Mouse (Mus musculus) stomach, embryonic 15.5 days (tissue): Measurements from ENCODE around the gene Cldnd2. TPM values are rescaled to one million over a fixed set of nuclear protein-coding genes. Genes with fewer than 3 reads are reported as not detected.
A peak's percentile ranks its signal among the peaks of the same experiment; 100 is the strongest.

Source experiments
- ATAC-seq: fragments of 200-750 bp; cut with Nextera tagmentation; 2 replicates; pipeline ENCODE4 v1.8.0; 2017; ENCODE audit warnings: low read depth, moderate number of reproducible peaks, moderate TSS enrichment; ENCODE audit not compliant: insufficient read depth, low FRiP score
- H3K27ac ChIP-seq: fragments of 300-500 bp; sonication (generic); 2 replicates; pipeline ENCODE4 v1.5.1; 2015; ENCODE audit warnings: mild to moderate bottlenecking, inconsistent platforms
- H3K27me3 ChIP-seq: fragments of 300-500 bp; sonication (generic); replicated peaks from 2 replicates; pipeline ENCODE4 v1.6.1; 2015; ENCODE audit warnings: inconsistent platforms
- H3K36me3 ChIP-seq: fragments of 300-500 bp; sonication (generic); 2 replicates; pipeline ENCODE4 v1.6.1; 2015; ENCODE audit warnings: inconsistent platforms
- H3K4me1 ChIP-seq: fragments of 300-500 bp; sonication (generic); 2 replicates; pipeline ENCODE4 v1.6.1; 2015; ENCODE audit warnings: inconsistent platforms
- H3K4me2 ChIP-seq: fragments of 300-500 bp; sonication (generic); 2 replicates; pipeline ENCODE4 v1.6.1; 2015; ENCODE audit warnings: mild to moderate bottlenecking, inconsistent platforms
- H3K4me3 ChIP-seq: fragments of 300-500 bp; sonication (generic); replicated peaks from 2 replicates; pipeline ENCODE4 v1.5.1; 2015; ENCODE audit warnings: inconsistent platforms
- H3K9ac ChIP-seq: fragments of 300-500 bp; sonication (generic); 2 replicates; pipeline ENCODE4 v1.6.1; 2015; ENCODE audit warnings: inconsistent platforms
- H3K9me3 ChIP-seq: fragments of 300-500 bp; sonication (generic); 2 replicates; pipeline ENCODE4 v1.6.1; 2016; ENCODE audit warnings: inconsistent platforms
- WGBS: fragments of 180-500 bp; shearing (Covaris S2); methylation state at CpG from one replicate; pipeline ENCODE4 v1.1.7; 2015; 5-methylcytosine and 5-hydroxymethylcytosine counted together
- polyA plus RNA-seq: library from polyadenylated mRNA; unstranded; fragments of >200 nt; fragmentation: Nextera tagmentation; extraction: Ambion mirVana; gene quantifications from 2 replicates; pipeline ENCODE4 v1.2.1, GENCODE M21; 2015

Gene Cldnd2
- polyA plus RNA-seq, 1 experiment from 2014 or later, result not detected

DNA sequence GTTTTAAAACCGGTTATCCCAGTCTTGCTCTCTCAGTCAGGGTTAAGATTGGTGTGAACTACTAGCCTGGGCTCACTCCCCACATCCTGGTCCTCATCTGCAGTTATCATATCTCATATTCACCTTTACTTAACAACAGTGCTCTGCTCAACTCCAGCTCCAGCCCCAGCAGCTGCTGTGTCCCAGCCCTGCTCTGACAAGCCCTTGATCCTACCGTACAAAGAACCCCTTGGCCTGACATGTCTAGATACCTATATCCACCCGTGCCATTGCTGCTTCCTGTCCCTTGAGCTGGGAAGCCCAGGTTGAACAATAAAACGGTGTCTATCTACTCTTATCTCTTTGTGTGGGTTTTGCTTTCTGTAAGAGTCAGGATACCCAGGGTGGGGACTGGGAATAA lies 11.1 kb upstream of the Cldnd2 start:
- H3K27ac ChIP-seq, result no peak overlapping the region
- ATAC-seq, result no peak
- H3K9me3 ChIP-seq, result no peaks in the 10 kb centered on the region
- no peaks in the 10 kb centered on the region for H3K27me3 ChIP-seq
- no peak overlapping the region for H3K4me2 ChIP-seq
- WGBS, result 44% methylated on average over 4 of the region's 4 CpGs
- H3K4me3 ChIP-seq, result no peak overlapping the region
- H3K9ac ChIP-seq, result no peak overlapping the region
- no peaks in the 10 kb centered on the region for H3K36me3 ChIP-seq
- H3K4me1 ChIP-seq, result no peaks in the 10 kb centered on the region

DNA sequence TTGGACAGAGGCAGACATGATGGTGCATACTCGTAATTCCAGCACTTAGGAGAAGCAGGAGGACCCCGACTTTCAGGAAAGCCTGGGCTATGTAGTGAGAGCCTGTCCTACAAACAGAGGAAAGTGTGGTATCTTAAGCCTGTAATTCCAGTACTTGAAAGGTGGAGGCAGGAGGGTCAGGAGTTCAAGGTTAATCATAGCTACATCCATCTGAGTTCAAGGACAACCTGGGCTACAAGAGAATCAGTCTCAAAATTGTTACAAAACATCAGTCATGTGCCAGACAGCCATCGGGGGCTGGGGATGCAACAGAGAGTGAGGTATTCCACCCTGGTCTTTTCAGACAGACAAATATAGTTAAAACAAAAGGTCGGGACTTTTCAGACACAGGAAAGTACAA lies 7.7 kb upstream of the Cldnd2 start:
- WGBS, result 64% methylated on average over 4 of the region's 4 CpGs
- Histone ChIP-seq H3K27ac (no peak overlapping the region), H3K4me2 (no peak overlapping the region), H3K4me3 (no peak overlapping the region), H3K36me3 (no peaks in the 10 kb centered on the region), H3K9ac (no peak overlapping the region), H3K9me3 (no peaks in the 10 kb centered on the region), H3K27me3 (no peaks in the 10 kb centered on the region), H3K4me1 (no peaks in the 10 kb centered on the region)
- no peak for ATAC-seq

DNA sequence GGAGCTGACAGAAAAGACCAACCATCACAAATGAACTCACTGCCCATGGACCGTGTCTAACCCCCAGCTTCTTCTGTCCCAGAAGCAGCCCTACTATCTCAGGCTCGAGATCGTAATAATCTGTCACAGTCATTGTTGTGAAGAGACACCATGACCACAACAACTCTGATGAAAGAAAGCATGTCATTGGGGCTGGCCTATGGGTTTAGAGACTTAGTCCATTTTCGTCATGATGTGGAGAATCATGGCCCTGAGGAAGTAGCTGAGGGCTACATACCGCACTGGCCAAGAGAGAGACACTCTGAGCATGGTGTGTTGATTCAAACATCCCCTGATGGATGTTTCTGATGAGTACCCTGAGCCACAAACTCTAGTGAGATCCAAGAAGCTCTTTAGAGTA lies 5.9 kb upstream of the Cldnd2 start:
- H3K4me2 ChIP-seq, result no peak overlapping the region
- no peak overlapping the region for H3K9ac ChIP-seq
- WGBS, result 91% methylated on average over 5 of the region's 5 CpGs
- H3K36me3 ChIP-seq, result no peaks in the 10 kb centered on the region
- no peaks in the 10 kb centered on the region for H3K9me3 ChIP-seq
- H3K27me3 ChIP-seq, result no peaks in the 10 kb centered on the region
- no peak for ATAC-seq
- no peak overlapping the region for H3K27ac ChIP-seq
- H3K4me3 ChIP-seq, result no peak overlapping the region
- no peaks in the 10 kb centered on the region for H3K4me1 ChIP-seq

DNA sequence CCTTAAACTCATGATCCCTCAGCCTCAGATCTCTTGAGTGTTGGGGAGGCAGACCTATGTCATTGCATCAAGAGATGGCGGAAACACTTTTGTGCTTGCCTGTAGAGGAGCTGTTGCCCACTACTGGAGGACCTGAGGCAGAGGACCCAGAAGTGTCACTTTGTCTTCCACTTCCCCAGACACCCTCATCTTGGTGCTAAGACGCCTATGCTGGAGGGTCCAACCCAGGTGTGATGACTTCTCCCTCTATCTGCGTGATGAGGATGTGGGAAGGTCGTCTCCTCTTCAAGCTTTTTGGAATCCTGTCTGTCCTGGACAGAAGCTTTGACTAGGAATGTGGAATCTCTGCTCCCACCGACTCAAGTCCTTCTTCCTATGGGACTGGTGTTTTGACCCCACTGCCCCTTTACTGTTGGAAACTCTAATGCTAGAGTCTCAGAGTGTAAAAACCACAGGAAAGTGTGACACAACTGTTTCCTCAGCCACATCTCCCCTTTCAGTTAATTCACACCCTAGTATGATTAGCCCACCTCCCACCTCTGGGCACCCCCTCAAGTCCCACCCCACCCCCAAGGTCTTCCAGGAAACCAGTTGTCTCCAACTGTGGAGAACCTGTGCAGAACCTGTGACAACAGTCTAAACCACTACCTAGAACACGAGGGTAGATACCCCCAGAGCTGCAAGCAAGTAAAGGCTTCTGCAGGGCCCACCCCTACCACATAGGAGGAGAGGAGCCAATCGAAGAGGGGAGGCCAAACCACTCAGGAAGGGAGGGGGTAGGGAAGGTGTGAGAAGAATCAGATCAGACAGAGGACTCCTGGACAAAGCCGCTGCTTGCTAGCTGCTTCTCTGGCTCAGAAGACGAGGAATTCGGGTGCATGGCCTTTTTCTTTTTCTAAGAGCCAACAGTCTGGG lies 4.0 kb upstream of the Cldnd2 start, which contains the start of gene Nkg7:
Gene Nkg7 (plus strand): TSS at position 733 of the 915 bp plus-strand sequence.
- no peak for ATAC-seq
- no peaks in the 10 kb centered on the region for H3K9me3 ChIP-seq
- H3K9ac ChIP-seq, result no peak within 1 kb of the TSS
- WGBS, result 60% methylated on average over 10 of the region's 10 CpGs
- no peak within 1 kb of the TSS for H3K4me3 ChIP-seq
- no peaks in the 10 kb centered on the region for H3K4me1 ChIP-seq
- H3K36me3 ChIP-seq, result no peaks in the 10 kb centered on the region
- no peak within 1 kb of the TSS for H3K4me2 ChIP-seq
- no peak within 1 kb of the TSS for H3K27ac ChIP-seq
- no peaks in the 10 kb centered on the region for H3K27me3 ChIP-seq

DNA sequence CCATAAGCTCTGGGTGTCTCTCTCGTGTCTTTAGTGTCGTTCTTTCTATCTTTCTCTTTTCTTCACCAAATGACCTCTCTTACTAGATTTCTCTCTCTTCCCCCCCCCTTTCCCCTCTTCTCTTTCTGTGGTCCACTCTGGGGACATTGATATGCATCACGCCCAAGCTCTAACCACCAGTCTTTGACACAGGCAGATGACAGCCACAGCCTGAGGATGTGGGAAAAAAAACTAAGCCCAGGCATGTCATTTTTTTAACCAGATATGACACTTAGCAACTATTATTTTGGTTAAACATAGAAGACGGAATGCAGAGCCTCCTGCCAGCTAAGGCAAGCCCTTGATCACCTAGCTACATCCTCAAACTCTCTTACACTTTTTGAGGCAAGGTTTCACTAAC lies 2.0 kb upstream of the Cldnd2 start:
- Histone ChIP-seq H3K36me3 (no peaks in the 10 kb centered on the region), H3K4me2 (no peak overlapping the region), H3K4me3 (no peak overlapping the region), H3K9ac (no peak overlapping the region), H3K27me3 (no peaks in the 10 kb centered on the region), H3K4me1 (peaks cover 4% of the 10 kb centered on the region), H3K27ac (no peak overlapping the region), H3K9me3 (no peaks in the 10 kb centered on the region)
- ATAC-seq, result no peak
- 73% methylated on average over 4 of the region's 4 CpGs for WGBS

DNA sequence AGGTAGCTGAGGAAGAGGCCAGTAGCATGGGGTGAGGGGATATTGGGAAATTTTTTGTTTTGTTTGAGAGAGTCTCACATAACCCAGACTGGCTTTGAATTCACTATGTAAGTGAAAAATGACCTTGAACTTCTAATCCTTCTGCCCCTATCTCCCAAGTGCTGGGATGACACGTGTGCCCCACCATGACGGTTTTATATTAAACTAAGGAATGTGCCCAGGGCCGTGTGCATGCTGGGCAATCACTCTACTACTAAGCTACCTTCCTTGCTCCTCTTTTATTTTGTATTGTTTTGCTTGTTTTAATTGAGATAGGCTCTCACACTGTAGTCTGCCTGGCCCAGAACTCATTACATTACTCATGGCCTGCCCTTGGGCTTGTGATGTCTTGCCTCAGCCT lies 489 bp downstream of the Cldnd2 start:
- Histone ChIP-seq H3K36me3 (no peaks in the 10 kb centered on the region), H3K4me1 (peaks cover 14% of the 10 kb centered on the region), H3K27ac (no peak overlapping the region), H3K9ac (no peak overlapping the region), H3K9me3 (no peaks in the 10 kb centered on the region), H3K4me2 (no peak overlapping the region), H3K4me3 (no peak overlapping the region), H3K27me3 (no peaks in the 10 kb centered on the region)
- WGBS, result 75% methylated on average over 3 of the region's 3 CpGs
- no peak for ATAC-seq

DNA sequence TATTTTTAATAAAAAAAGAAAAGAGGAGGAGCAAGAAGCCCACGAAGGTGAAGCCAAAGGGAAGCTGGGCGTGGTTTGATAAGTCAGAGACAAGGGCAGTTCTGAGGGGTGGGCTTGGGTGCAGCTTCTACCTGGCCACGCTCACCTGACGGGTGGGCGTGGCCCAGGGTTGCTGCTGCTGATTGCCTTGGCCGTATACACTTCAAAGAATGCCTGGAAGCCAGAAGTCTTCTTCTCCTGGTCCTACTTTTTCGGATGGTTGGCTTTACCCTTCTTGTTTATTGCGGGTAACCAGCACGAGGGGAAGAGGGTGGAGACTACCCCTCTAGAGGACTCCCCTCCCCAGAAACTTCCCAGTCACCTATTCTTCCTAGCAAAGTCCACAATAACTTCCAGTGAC lies 2.1 kb downstream of the Cldnd2 start:
- Histone ChIP-seq H3K4me3 (peak overlapping the region; percentile 62), H3K36me3 (no peaks in the 10 kb centered on the region), H3K4me1 (peaks cover 14% of the 10 kb centered on the region), H3K27ac (peak overlapping the region; percentile 100), H3K9ac (peak overlapping the region; percentile 49; the same call in 1 of the 2 replicates), H3K4me2 (peak overlapping the region; percentile 89), H3K9me3 (no peaks in the 10 kb centered on the region), H3K27me3 (no peaks in the 10 kb centered on the region)
- ATAC-seq, result no peak
- WGBS, result 12% methylated on average over 9 of the region's 9 CpGs

DNA sequence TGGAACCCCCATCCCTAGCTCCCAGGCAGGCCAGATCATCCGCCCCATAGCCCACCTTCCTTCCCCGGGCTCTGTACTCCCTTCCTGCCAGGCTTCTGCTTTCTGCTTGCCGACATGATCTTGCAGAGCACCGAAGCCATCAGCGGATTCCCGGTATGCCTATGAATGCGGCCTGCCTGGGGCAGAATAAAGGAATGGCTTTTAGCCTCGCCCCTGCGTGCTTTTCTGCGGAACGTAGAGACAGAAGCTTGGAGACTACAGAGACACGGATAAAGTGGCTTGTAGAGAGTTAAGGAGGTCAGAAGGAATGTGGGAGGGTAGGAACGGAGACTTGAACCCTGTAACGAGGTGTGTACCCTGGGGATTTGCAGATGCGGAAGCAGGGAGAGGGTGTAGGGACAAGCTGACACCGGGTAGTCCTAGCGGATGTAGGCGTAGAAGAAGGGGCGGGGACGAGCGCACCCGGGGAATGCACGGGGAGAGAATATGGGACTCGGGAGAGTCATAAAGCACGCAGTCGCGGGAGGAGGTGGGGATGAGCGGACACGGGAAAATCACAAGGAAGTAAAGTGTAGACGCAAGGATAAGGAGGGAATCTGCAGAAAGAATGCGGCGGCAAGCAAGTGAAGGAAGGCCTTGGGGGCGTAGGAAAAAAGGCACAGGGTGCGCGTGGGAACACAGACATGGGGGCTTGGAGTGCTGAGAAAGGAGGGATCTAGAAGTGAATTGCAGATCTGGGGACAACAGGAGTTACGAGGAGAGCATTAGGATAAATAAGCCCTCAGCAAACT lies 2.7 kb downstream of the Cldnd2 start:
- ATAC-seq, result peak; percentile 89
- under 1% methylated on average over 36 of the region's 36 CpGs for WGBS
- peak overlapping the region; percentile 89 for H3K4me2 ChIP-seq
- no peaks in the 10 kb centered on the region for H3K27me3 ChIP-seq
- no peaks in the 10 kb centered on the region for H3K9me3 ChIP-seq
- no peaks in the 10 kb centered on the region for H3K36me3 ChIP-seq
- peak overlapping the region; percentile 100 for H3K27ac ChIP-seq
- peaks cover 14% of the 10 kb centered on the region for H3K4me1 ChIP-seq
- peak overlapping the region; percentile 56; the same call in 1 of the 2 replicates for H3K9ac ChIP-seq
- peak overlapping the region; percentile 62 for H3K4me3 ChIP-seq

DNA sequence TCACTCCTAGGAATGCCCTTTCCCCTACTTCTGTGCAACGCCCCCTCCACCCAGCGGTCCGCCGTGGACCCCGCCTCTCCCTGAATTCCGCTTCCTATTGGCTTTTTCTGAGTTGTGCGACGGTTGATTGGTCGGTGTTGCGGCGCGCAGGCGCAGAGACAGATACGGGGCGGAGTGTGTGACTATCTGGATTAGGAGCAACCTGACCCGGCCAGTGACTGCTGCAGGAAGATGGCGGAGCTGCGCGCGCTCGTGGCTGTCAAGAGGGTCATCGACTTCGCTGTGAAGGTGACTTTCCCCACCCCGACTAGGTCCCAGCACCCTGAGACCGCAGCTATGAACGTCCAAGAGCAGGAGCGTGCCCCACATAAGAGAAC lies 3.3 kb downstream of the Cldnd2 start, which contains the start of the genes Etfb and Gm45233:
Gene Etfb (plus strand): TSS at position 167 of the 377 bp plus-strand sequence.
Gene Gm45233 (plus strand): TSS at position 212 of the 377 bp plus-strand sequence.
- Histone ChIP-seq H3K27ac (peak within 1 kb of the TSS; percentile 100), H3K9me3 (no peaks in the 10 kb centered on the region), H3K4me3 (peak within 1 kb of the TSS; percentile 62), H3K36me3 (no peaks in the 10 kb centered on the region), H3K4me1 (peaks cover 14% of the 10 kb centered on the region), H3K4me2 (peak within 1 kb of the TSS; percentile 89), H3K9ac (peak within 1 kb of the TSS; percentile 56; the same call in 1 of the 2 replicates), H3K27me3 (no peaks in the 10 kb centered on the region)
- WGBS, result under 1% methylated on average over 27 of the region's 27 CpGs
- peak; percentile 97 for ATAC-seq

DNA sequence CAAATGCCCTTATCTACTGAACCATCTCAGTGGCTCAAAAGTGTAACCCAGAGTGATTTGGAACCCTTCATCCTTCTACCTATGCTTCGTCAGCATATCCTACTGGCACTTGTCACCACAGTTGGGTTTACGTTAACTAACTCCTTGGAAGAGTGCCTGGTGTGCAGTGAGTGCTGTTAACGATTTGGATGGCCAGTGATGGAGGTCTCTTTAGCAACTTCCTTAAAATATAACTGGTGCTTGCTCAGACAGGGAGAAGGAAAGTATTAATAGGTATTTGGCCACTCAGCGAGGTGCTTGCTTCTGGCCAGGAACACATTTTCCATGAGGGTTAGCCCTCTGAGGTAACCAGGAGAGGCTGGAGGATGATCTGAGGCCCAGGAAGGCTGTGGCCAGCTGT lies 7.2 kb downstream of the Cldnd2 start:
- no peaks in the 10 kb centered on the region for H3K9me3 ChIP-seq
- peaks cover 10% of the 10 kb centered on the region; the same call in 1 of the 2 replicates for H3K4me1 ChIP-seq

DNA sequence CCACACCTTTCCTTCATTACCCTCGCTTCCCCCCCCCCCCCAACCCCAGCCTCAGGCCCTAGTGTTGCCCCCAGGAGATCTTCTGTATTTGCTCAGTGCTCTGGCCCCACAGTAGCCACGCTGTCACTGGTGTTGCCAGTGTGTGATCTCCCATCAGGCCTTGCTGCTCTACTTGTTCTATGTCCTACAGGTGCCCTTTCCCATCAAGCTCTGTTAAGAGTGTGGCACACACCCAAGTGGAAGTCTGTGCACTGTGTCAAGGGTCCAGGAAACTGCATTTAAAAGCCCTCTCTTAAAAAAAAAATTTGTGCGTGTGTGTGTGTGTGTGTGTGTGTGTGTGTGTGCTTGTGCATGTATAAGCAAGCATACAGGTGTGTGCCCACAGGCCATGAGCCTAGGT lies 7.7 kb downstream of the Cldnd2 start:
- 77% methylated on average over 3 of the region's 3 CpGs for WGBS
- no peaks in the 10 kb centered on the region for H3K27me3 ChIP-seq
- H3K4me3 ChIP-seq, result no peak overlapping the region
- H3K36me3 ChIP-seq, result peaks cover 5% of the 10 kb centered on the region; the same call in 1 of the 2 replicates
- H3K4me1 ChIP-seq, result peaks cover 10% of the 10 kb centered on the region; the same call in 1 of the 2 replicates
- no peak overlapping the region for H3K9ac ChIP-seq
- no peak overlapping the region for H3K27ac ChIP-seq
- H3K4me2 ChIP-seq, result no peak overlapping the region
- no peaks in the 10 kb centered on the region for H3K9me3 ChIP-seq
- ATAC-seq, result no peak

More for the DNA sequence above, 7.2 kb downstream of the Cldnd2 start:
- 72% methylated on average over 4 of the region's 4 CpGs for WGBS
- H3K27ac ChIP-seq, result no peak overlapping the region
- H3K36me3 ChIP-seq, result peaks cover under 1% of the 10 kb centered on the region; the same call in 1 of the 2 replicates
- no peak overlapping the region for H3K9ac ChIP-seq
- no peak overlapping the region for H3K4me2 ChIP-seq
- ATAC-seq, result no peak
- no peak overlapping the region for H3K4me3 ChIP-seq
- H3K27me3 ChIP-seq, result no peaks in the 10 kb centered on the region
